Mouse (Mus musculus): ENCODE results near the gene Ercc8.

DNA sequence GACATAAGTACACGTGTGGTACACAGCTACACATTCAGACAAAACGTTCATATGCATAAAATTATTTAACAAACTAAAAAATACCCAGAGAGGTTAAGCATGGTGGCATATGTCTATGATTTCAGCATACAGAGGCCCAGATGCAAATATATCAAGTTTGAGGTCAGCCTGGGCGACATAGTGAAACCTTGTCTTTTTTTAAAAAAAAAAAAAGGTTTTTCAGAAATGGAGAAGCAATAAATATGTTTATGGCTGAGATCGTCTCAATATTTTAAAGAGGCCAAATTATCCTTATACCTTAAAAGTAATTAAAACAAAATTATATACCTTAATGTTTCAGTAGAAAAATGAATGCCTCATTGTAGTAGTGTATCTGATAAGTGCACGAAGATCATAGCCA lies 49.6 kb downstream of the Ercc8 start:
- TF ChIP-seq CTCF (IDR thresholded peaks at IDR 0.05; ENCODE audit: low read depth, low read length): no peak
- TF ChIP-seq POLR2A (IDR thresholded peaks at IDR 0.05; ENCODE audit: insufficient read depth, low read length): no peak
